Mouse (Mus musculus) bone marrow, adult 2 months (tissue): ENCODE results near the gene Nadk2.

ENCODE experiments used
- CTCF ChIP-seq: fragments of 200-500 bp; IDR thresholded peaks from 2 replicates; pipeline ENCODE4 v1.5.1; 2011; ENCODE audit warnings: low read length, control low read depth; ENCODE audit not compliant: control insufficient read depth, insufficient read depth
- POLR2A ChIP-seq: fragments of 200-500 bp; IDR thresholded peaks from 2 replicates; pipeline ENCODE4 v1.6.1; 2011; ENCODE audit warnings: low read depth, mild to moderate bottlenecking, control low read depth, low read length, borderline replicate concordance; ENCODE audit not compliant: control insufficient read depth

- TF ChIP-seq POLR2A (0 out of 2 replicates have a peak, but pooled peaks have one; percentile 12), CTCF (no peak)
These were observed 790 bp downstream of the Nadk2 start for GRCm38 (mm10) chr15:9071556-9072544.
